ENCODE assay signal across 16 mouse cellular contexts in genomic region chr1:93245936-93246335, GRCm38 (mm10). TPM values are rescaled to one million over a fixed set of nuclear protein-coding genes. Genes with fewer than 3 reads are reported as not detected.
DNase-seq lines count a peak whose midpoint lies in the region; ATAC-seq and TF ChIP-seq lines count a peak whose summit lies in the region.
"Had no signal": no experiment of that assay in that cellular context is flagged by ENCODE, and none has a peak within 500 bp of the region (broad histone marks: within the 10 kb centered on the region; RNA-seq: fewer than 3 reads in every experiment).

No protein-coding gene starts in this region.

- no peak for ATAC-seq in heart, embryonic 11.5 days (replicated peaks; ENCODE audit: insufficient number of reproducible peaks, low FRiP score, low TSS enrichment)
- ATAC-seq in forebrain, postnatal 0 days, result no peak
- ATAC-seq: forebrain, embryonic 13.5 days; intestine, postnatal 0 days had no signal

- no peak overlapping the region for H3K27ac ChIP-seq in heart, embryonic 11.5 days (ENCODE audit: low read depth, low read length)
- 0 out of 2 replicates have a peak overlapping the region, but pooled peaks have one; percentile 0 for H3K27ac ChIP-seq in limb, embryonic 10.5 days
- H3K27ac ChIP-seq in forebrain, postnatal 0 days (ENCODE audit: low read depth, low read length), result no peak overlapping the region
- H3K27ac ChIP-seq: forebrain, embryonic 13.5 days; hindbrain, embryonic 12.5 days had no signal

- H3K9ac ChIP-seq in heart, embryonic 11.5 days (ENCODE audit: low read depth, low read length), result no peak overlapping the region
- no peak overlapping the region for H3K9ac ChIP-seq in forebrain, postnatal 0 days
- H3K9ac ChIP-seq: forebrain, embryonic 13.5 days; hindbrain, embryonic 12.5 days had no signal

- no peaks in the 10 kb centered on the region for H3K4me1 ChIP-seq in heart, embryonic 11.5 days (ENCODE audit: control insufficient read depth, insufficient read depth, low read length)
- H3K4me1 ChIP-seq in lung, adult 2 months (ENCODE audit: control insufficient read depth, insufficient read depth, low read length), result peaks cover 9% of the 10 kb centered on the region
- H3K4me1 ChIP-seq in limb, embryonic 10.5 days, result peaks cover 15% of the 10 kb centered on the region; the same call in 1 of the 2 replicates
- H3K4me1 ChIP-seq in forebrain, postnatal 0 days (ENCODE audit: insufficient read depth), result no peaks in the 10 kb centered on the region
- H3K4me1 ChIP-seq: forebrain, embryonic 13.5 days; hindbrain, embryonic 12.5 days had no signal

- no peaks in the 10 kb centered on the region for H3K36me3 ChIP-seq in heart, embryonic 11.5 days (ENCODE audit: control insufficient read depth, insufficient read depth, low read length)
- H3K36me3 ChIP-seq in limb, embryonic 10.5 days, result peaks cover 23% of the 10 kb centered on the region; the same call in 1 of the 2 replicates
- no peaks in the 10 kb centered on the region for H3K36me3 ChIP-seq in forebrain, postnatal 0 days (ENCODE audit: insufficient read depth)
- H3K36me3 ChIP-seq: hindbrain, embryonic 12.5 days had no signal

- TF ChIP-seq POLR2A in lung, adult 2 months (IDR thresholded peaks at IDR 0.05; ENCODE audit: borderline replicate concordance, extremely low read depth, low read depth, low read length), result no peak

- TF ChIP-seq CTCF in lung, adult 2 months (IDR thresholded peaks at IDR 0.05; ENCODE audit: insufficient read depth, low read length), result no peak
- TF ChIP-seq CTCF in forebrain, postnatal 0 days (IDR thresholded peaks at IDR 0.05; ENCODE audit: low read depth), result no peak

- H3K4me2 ChIP-seq in heart, embryonic 11.5 days, result no peak overlapping the region
- H3K4me2 ChIP-seq in forebrain, postnatal 0 days (ENCODE audit: low read depth), result no peak overlapping the region
- H3K4me2 ChIP-seq: forebrain, embryonic 13.5 days; hindbrain, embryonic 12.5 days; liver, embryonic 11.5 days had no signal

- H3K9me3 ChIP-seq in heart, embryonic 11.5 days (replicated peaks; ENCODE audit: control insufficient read depth, low read length), result no peaks in the 10 kb centered on the region
- H3K9me3 ChIP-seq in limb, embryonic 10.5 days (replicated peaks), result no peaks in the 10 kb centered on the region
- H3K9me3 ChIP-seq in forebrain, postnatal 0 days (ENCODE audit: low read length), result no peaks in the 10 kb centered on the region
- H3K9me3 ChIP-seq: forebrain, embryonic 13.5 days; hindbrain, embryonic 12.5 days had no signal

- H3K4me3 ChIP-seq in heart, embryonic 11.5 days (ENCODE audit: low read depth, low read length), result no peak overlapping the region
- no peak overlapping the region for H3K4me3 ChIP-seq in lung, adult 2 months (replicated peaks; ENCODE audit: extremely low read depth, low read depth, low read length)
- H3K4me3 ChIP-seq in limb, embryonic 10.5 days, result no peak overlapping the region
- no peak overlapping the region for H3K4me3 ChIP-seq in forebrain, postnatal 0 days (ENCODE audit: low read depth, low read length)
- H3K4me3 ChIP-seq: forebrain, embryonic 13.5 days; hindbrain, embryonic 12.5 days had no signal

- no peaks in the 10 kb centered on the region; the same call in 1 of the 2 replicates for H3K27me3 ChIP-seq in heart, embryonic 11.5 days (ENCODE audit: control insufficient read depth, insufficient read depth, low read length)
- H3K27me3 ChIP-seq in limb, embryonic 10.5 days (ENCODE audit: low read depth, poor library complexity, severe bottlenecking), result no peaks in the 10 kb centered on the region
- no peaks in the 10 kb centered on the region for H3K27me3 ChIP-seq in forebrain, postnatal 0 days (ENCODE audit: insufficient read depth, low read length)
- H3K27me3 ChIP-seq: forebrain, embryonic 13.5 days; hindbrain, embryonic 12.5 days had no signal

- WGBS in heart, embryonic 11.5 days (ENCODE audit: insufficient replicate concordance), result 33% methylated on average over 2 of the region's 2 CpGs
- WGBS in lung, adult 2 months, result 29% methylated on average over 2 of the region's 2 CpGs
- WGBS in limb, embryonic 10.5 days, result 56% methylated on average over 2 of the region's 2 CpGs
- WGBS in forebrain, postnatal 0 days, result 83% methylated on average over 2 of the region's 2 CpGs

- DNase-seq in heart, adult 11 months, result peak; percentile 94
- peak; percentile 44 to 51 for DNase-seq in lung, adult 18-20 months
- DNase-seq in lung, adult 2 months, result no peak
- DNase-seq in limb, embryonic 10.5 days (ENCODE audit: low spot score), result no peak
- DNase-seq in forebrain, postnatal 0 days, result no peak
- no peak for DNase-seq in thymus, postnatal 0 days (ENCODE audit: low spot score)
- DNase-seq in cerebellum, adult 8-10 months, result no peak
- DNase-seq: B cell, adult 2 months; cerebellum, adult 9-11 months; gastrocnemius, postnatal 10 days; thymus, adult 18-20 months had no signal

RNA-seq across cellular contexts. Expression of gene Sned1, which starts 10.3 kb away (rescaled TPM):
- polyA plus RNA-seq in heart, embryonic 11.5 days (2014; fragmentation: Nextera tagmentation; extraction: Ambion mirVana), result 3.0 and 3.4 TPM in 2 replicates
- 26.6 and 28.1 TPM in 2 replicates for polyA plus RNA-seq in lung, adult 2 months (2012; rRNA removed)
- polyA plus RNA-seq in limb, embryonic 10.5 days (2016; fragmentation: Nextera tagmentation; extraction: Ambion mirVana), result 12.0 and 27.8 TPM in 2 replicates
- 6.2 and 10.6 TPM in 2 replicates for total RNA-seq in forebrain, postnatal 0 days (2014; rRNA removed)
- polyA plus RNA-seq in forebrain, postnatal 0 days (2015; fragmentation: Nextera tagmentation; extraction: Ambion mirVana), result 1.1 and 2.8 TPM in 2 replicates
- polyA plus RNA-seq in thymus, postnatal 0 days (2015; fragmentation: Nextera tagmentation; extraction: Ambion mirVana), result 0.57 and 0.78 TPM in 2 replicates

RNA-seq across cellular contexts. Expression of gene Mterf4, which starts 59.8 kb away (rescaled TPM):
- 22.2 and 23.7 TPM in 2 replicates for polyA plus RNA-seq in heart, embryonic 11.5 days (2014; fragmentation: Nextera tagmentation; extraction: Ambion mirVana)
- polyA plus RNA-seq in lung, adult 2 months (2012; rRNA removed), result 7.4 and 9.8 TPM in 2 replicates
- polyA plus RNA-seq in limb, embryonic 10.5 days (2016; fragmentation: Nextera tagmentation; extraction: Ambion mirVana), result 39.4 and 44.2 TPM in 2 replicates
- total RNA-seq in forebrain, postnatal 0 days (2014; rRNA removed), result 31.5 and 31.9 TPM in 2 replicates
- 18.9 and 24.4 TPM in 2 replicates for polyA plus RNA-seq in forebrain, postnatal 0 days (2015; fragmentation: Nextera tagmentation; extraction: Ambion mirVana)
- 20.1 and 21.5 TPM in 2 replicates for polyA plus RNA-seq in thymus, postnatal 0 days (2015; fragmentation: Nextera tagmentation; extraction: Ambion mirVana)

Comparison
In these comparisons a context has a peak if more than half of its experiments do, and no peak if none do; other contexts are left out.
1. DNase-seq: peak in heart, adult 11 months (single experiment) and lung, adult 18-20 months (2 of 2); none in lung, adult 2 months (single experiment), limb, embryonic 10.5 days (single experiment), forebrain, postnatal 0 days (single experiment), thymus, postnatal 0 days (single experiment) and cerebellum, adult 8-10 months (single experiment).